Mouse (Mus musculus): ENCODE measurements around the gene Blvra. TPM values are rescaled to one million over a fixed set of nuclear protein-coding genes. Genes with fewer than 3 reads are reported as not detected.
"Not testable (repeated sequence)": the region's sequence is repeated elsewhere in the genome, so short reads cannot be mapped to it uniquely, and the experiment has no call there.

Gene Blvra
- 10 to 100 TPM; 10.7 to 14.8 (median 12.1) TPM for total RNA-seq (2022)

GRCm38 (mm10) chr2:127070435-127070841 is at the start of gene Blvra:
Blvra (plus strand) TSS chr2:127070665.
- DNase-seq (ENCODE audit: low spot score in 2 of 2), result peak; percentile 66 to 75

GRCm38 (mm10) chr2:127035006-127035605 is 35.4 kb upstream of the Blvra start:
- DNase-seq (ENCODE audit: low spot score in 2 of 2), result no peak

GRCm38 (mm10) chr2:127037299-127037698 is 33.2 kb upstream of the Blvra start:
- no peak for DNase-seq (ENCODE audit: low spot score in 2 of 2)

GRCm38 (mm10) chr2:127061471-127061870 is 9.0 kb upstream of the Blvra start:
- DNase-seq (ENCODE audit: low spot score in 2 of 2), result no peak

- DNase-seq (ENCODE audit: low spot score in 2 of 2), result no peak
Observed at GRCm38 (mm10) chr2:127068806-127069205, 1.7 kb upstream of the Blvra start.

GRCm38 (mm10) chr2:127069781-127070434 is 557 bp upstream of the Blvra start:
- no peak for DNase-seq (ENCODE audit: low spot score in 2 of 2)

- DNase-seq (ENCODE audit: low spot score in 2 of 2), result no peak
Observed at GRCm38 (mm10) chr2:127070879-127071278, 414 bp downstream of the Blvra start.

GRCm38 (mm10) chr2:127074116-127074515 is 3.7 kb downstream of the Blvra start:
- DNase-seq (ENCODE audit: low spot score in 2 of 2), result no peak

GRCm38 (mm10) chr2:127077611-127078010 is 7.1 kb downstream of the Blvra start:
- DNase-seq (ENCODE audit: low spot score in 2 of 2), result no peak

- DNase-seq (ENCODE audit: low spot score in 2 of 2), result not testable (repeated sequence)
Observed at GRCm38 (mm10) chr2:127079066-127079465, 8.6 kb downstream of the Blvra start.

GRCm38 (mm10) chr2:127079881-127080590 is 9.6 kb downstream of the Blvra start:
- DNase-seq (ENCODE audit: low spot score in 2 of 2), result no peak

- DNase-seq (ENCODE audit: low spot score in 2 of 2), result no peak
Observed at GRCm38 (mm10) chr2:127080591-127081218, 10.2 kb downstream of the Blvra start.

- no peak for DNase-seq (ENCODE audit: low spot score in 2 of 2)
Observed at GRCm38 (mm10) chr2:127086235-127086634, 15.8 kb downstream of the Blvra start.

GRCm38 (mm10) chr2:127090151-127090550 is 19.7 kb downstream of the Blvra start:
- DNase-seq (ENCODE audit: low spot score in 2 of 2), result not testable (repeated sequence)

- no peak for DNase-seq (ENCODE audit: low spot score in 2 of 2)
Observed at GRCm38 (mm10) chr2:127092000-127092399, 21.5 kb downstream of the Blvra start.

GRCm38 (mm10) chr2:127108986-127109385 is 38.5 kb downstream of the Blvra start:
- DNase-seq (ENCODE audit: low spot score in 2 of 2), result no peak

- no peak for DNase-seq (ENCODE audit: low spot score in 2 of 2)
Observed at GRCm38 (mm10) chr2:127121591-127122235, 51.2 kb downstream of the Blvra start.

- no peak for DNase-seq (ENCODE audit: low spot score in 2 of 2)
Observed at GRCm38 (mm10) chr2:127128926-127129325, 58.5 kb downstream of the Blvra start.

GRCm38 (mm10) chr2:127131353-127131752 is 60.9 kb downstream of the Blvra start:
- no peak for DNase-seq (ENCODE audit: low spot score in 2 of 2)

GRCm38 (mm10) chr2:127133621-127134461 is 63.4 kb downstream of the Blvra start, which contains the start of gene Ncaph:
Ncaph (minus strand) TSS chr2:127133954.
- DNase-seq (ENCODE audit: low spot score in 2 of 2), result peak; percentile 78 to 85

Measured in gastrocnemius, adult 8-10 months (tissue).